Mouse (Mus musculus) MEL (cell line): ENCODE data around the gene Gm29427. TPM values are rescaled to one million over a fixed set of nuclear protein-coding genes. Genes with fewer than 3 reads are reported as not detected.

Experiments
- DNase-seq: peaks from one replicate; pipeline ENCODE4 v3.0.0; 2011; ENCODE audit warnings: low read depth, low spot score
- H3K27ac ChIP-seq: 2 replicates; pipeline ENCODE4 v1.5.1; 2012; ENCODE audit warnings: low read depth, mild to moderate bottlenecking, control low read depth, low read length, moderate library complexity; ENCODE audit not compliant: control insufficient read depth
- H3K27me3 ChIP-seq, 2 experiments: fragments of 150-350 bp in 1 of 2; sonication (generic) in 1 of 2; 2 replicates each; pipeline ENCODE4 v1.6.1; 2012; ENCODE audit warnings: low read length in 2 of 2, mild to moderate bottlenecking in 2 of 2, improper control_type of control experiment in 1 of 2, moderate library complexity in 1 of 2; ENCODE audit not compliant: insufficient read depth in 2 of 2, control insufficient read depth in 1 of 2
- H3K36me3 ChIP-seq, 2 experiments: 2 replicates each; pipeline ENCODE4 v1.6.1; 2012 to 2014; ENCODE audit warnings: low read length in 2 of 2, improper control_type of control experiment in 1 of 2, inconsistent platforms in 1 of 2, mild to moderate bottlenecking in 1 of 2; ENCODE audit not compliant: insufficient read depth in 2 of 2, control insufficient read depth in 1 of 2
- H3K4me1 ChIP-seq, 2 experiments: fragments of 150-350 bp in 1 of 2; sonication (generic) in 1 of 2; 2 replicates each; pipeline ENCODE4 v1.6.1; 2012; ENCODE audit warnings: low read length in 2 of 2, improper control_type of control experiment in 1 of 2, mild to moderate bottlenecking in 1 of 2; ENCODE audit not compliant: insufficient read depth in 2 of 2, control insufficient read depth in 1 of 2
- H3K4me3 ChIP-seq, 2 experiments: fragments of 150-350 bp in 1 of 2; sonication (generic) in 1 of 2; 2 replicates each; pipeline ENCODE4 v1.5.1; 2012; ENCODE audit warnings: low read depth in 2 of 2, low read length in 2 of 2, mild to moderate bottlenecking in 2 of 2, moderate library complexity in 2 of 2, control low read depth in 1 of 2, improper control_type of control experiment in 1 of 2; ENCODE audit not compliant: control insufficient read depth in 1 of 2, insufficient read depth in 1 of 2
- H3K79me2 ChIP-seq: 2 replicates; pipeline ENCODE4 v1.6.1; 2012; ENCODE audit warnings: mild to moderate bottlenecking, low read length, moderate library complexity; ENCODE audit not compliant: control insufficient read depth, poor library complexity, insufficient read depth
- H3K9ac ChIP-seq: 2 replicates; pipeline ENCODE4 v1.6.1; 2012; ENCODE audit warnings: low read depth, mild to moderate bottlenecking, control low read depth, low read length, moderate library complexity; ENCODE audit not compliant: control insufficient read depth, poor library complexity, severe bottlenecking
- H3K9me3 ChIP-seq: fragments of 150-350 bp; sonication (generic); replicated peaks from 2 replicates; pipeline ENCODE4 v1.6.1; 2012; ENCODE audit warnings: mild to moderate bottlenecking, low read length, improper control_type of control experiment, moderate library complexity; ENCODE audit not compliant: insufficient read depth
- CHD1 ChIP-seq: IDR thresholded peaks from 2 replicates; pipeline ENCODE4 v1.6.1; 2012; ENCODE audit warnings: low read depth, mild to moderate bottlenecking, inconsistent platforms, low read length, improper control_type of control experiment
- CHD2 ChIP-seq: IDR thresholded peaks from 2 replicates; pipeline ENCODE4 v1.6.1; 2011; ENCODE audit warnings: low read length, improper control_type of control experiment
- ELF1 ChIP-seq: IDR thresholded peaks from 2 replicates; pipeline ENCODE4 v1.6.1; 2014; ENCODE audit warnings: low read depth, mild to moderate bottlenecking, inconsistent platforms, low read length, improper control_type of control experiment, moderate library complexity
- EP300 ChIP-seq, 2 experiments: IDR thresholded peaks; 2 replicates each; pipeline ENCODE4 v1.6.1; 2011; ENCODE audit warnings: improper control_type of control experiment in 2 of 2, low read length in 2 of 2, low read depth in 1 of 2, mild to moderate bottlenecking in 1 of 2
- ETS1 ChIP-seq: IDR thresholded peaks from 2 replicates; pipeline ENCODE4 v1.6.1; 2012; ENCODE audit warnings: low read depth, mild to moderate bottlenecking, inconsistent platforms, low read length, improper control_type of control experiment, moderate library complexity
- GATA1 ChIP-seq: IDR thresholded peaks from 2 replicates; pipeline ENCODE4 v1.6.1; 2011; ENCODE audit warnings: low read depth, low read length, improper control_type of control experiment
- HCFC1 ChIP-seq: IDR thresholded peaks from 2 replicates; pipeline ENCODE4 v1.6.1; 2012; ENCODE audit warnings: low read depth, mild to moderate bottlenecking, inconsistent platforms, low read length, improper control_type of control experiment, moderate library complexity
- KAT2A ChIP-seq: conservative IDR thresholded peaks from 2 replicates; pipeline ENCODE4 v1.6.1; 2012; ENCODE audit warnings: low read depth, low read length, improper control_type of control experiment, inconsistent platforms
- MAZ ChIP-seq: IDR thresholded peaks from 2 replicates; pipeline ENCODE4 v1.6.1; 2012; ENCODE audit warnings: low read depth, mild to moderate bottlenecking, inconsistent platforms, low read length, improper control_type of control experiment
- MXI1 ChIP-seq: IDR thresholded peaks from 2 replicates; pipeline ENCODE4 v1.6.1; 2011; ENCODE audit warnings: mild to moderate bottlenecking, low read depth, low read length, improper control_type of control experiment
- MYB ChIP-seq: IDR thresholded peaks from 2 replicates; pipeline ENCODE4 v1.6.1; 2011; ENCODE audit warnings: mild to moderate bottlenecking, low read depth, low read length, improper control_type of control experiment
- MYC ChIP-seq: IDR thresholded peaks from 2 replicates; pipeline ENCODE4 v1.6.1; 2011; ENCODE audit warnings: low read depth, mild to moderate bottlenecking, low read length, improper control_type of control experiment, moderate library complexity
- NELFE ChIP-seq: IDR thresholded peaks from 2 replicates; pipeline ENCODE4 v1.6.1; 2011; ENCODE audit warnings: low read depth, low read length, improper control_type of control experiment
- POLR2A ChIP-seq, 2 experiments: IDR thresholded peaks; 2 replicates each; pipeline ENCODE4 v1.6.1; 2011 to 2012; ENCODE audit warnings: low read length in 2 of 2, mild to moderate bottlenecking in 2 of 2, control low read depth in 1 of 2, improper control_type of control experiment in 1 of 2, low read depth in 1 of 2, moderate library complexity in 1 of 2; ENCODE audit not compliant: control insufficient read depth in 1 of 2, insufficient read depth in 1 of 2, poor library complexity in 1 of 2
- POLR2AphosphoS5 ChIP-seq: IDR thresholded peaks from 2 replicates; pipeline ENCODE4 v1.6.1; 2012; ENCODE audit warnings: low read depth, borderline replicate concordance, mild to moderate bottlenecking, inconsistent platforms, low read length, moderate library complexity, mixed read lengths
- RCOR1 ChIP-seq: IDR thresholded peaks from 2 replicates; pipeline ENCODE4 v1.6.1; 2012; ENCODE audit warnings: low read depth, mild to moderate bottlenecking, inconsistent platforms, low read length, improper control_type of control experiment
- SIN3A ChIP-seq: IDR thresholded peaks from 2 replicates; pipeline ENCODE4 v1.6.1; 2012; ENCODE audit warnings: low read length, improper control_type of control experiment, inconsistent platforms
- SMC3 ChIP-seq: IDR thresholded peaks from 2 replicates; pipeline ENCODE4 v1.6.1; 2011; ENCODE audit warnings: low read depth, low read length, improper control_type of control experiment
- TAL1 ChIP-seq: IDR thresholded peaks from 2 replicates; pipeline ENCODE4 v1.6.1; 2012; ENCODE audit warnings: mild to moderate bottlenecking, inconsistent platforms, low read length, moderate library complexity, mixed read lengths
- UBTF ChIP-seq: IDR thresholded peaks from 2 replicates; pipeline ENCODE4 v1.6.1; 2012; ENCODE audit warnings: low read depth, mild to moderate bottlenecking, inconsistent platforms, low read length, improper control_type of control experiment, moderate library complexity, borderline replicate concordance; ENCODE audit not compliant: insufficient read depth
- USF1 ChIP-seq: IDR thresholded peaks from 2 replicates; pipeline ENCODE4 v1.6.1; 2014; ENCODE audit warnings: low read depth, mild to moderate bottlenecking, inconsistent platforms, low read length, improper control_type of control experiment, moderate library complexity
- USF2 ChIP-seq, 2 experiments: IDR thresholded peaks; 2 replicates each; pipeline ENCODE4 v1.6.1; 2011 to 2012; ENCODE audit warnings: improper control_type of control experiment in 2 of 2, low read length in 2 of 2, borderline replicate concordance in 1 of 2, inconsistent platforms in 1 of 2, low read depth in 1 of 2, mild to moderate bottlenecking in 1 of 2; ENCODE audit not compliant: insufficient read depth in 1 of 2
- ZC3H11A ChIP-seq: IDR thresholded peaks from 2 replicates; pipeline ENCODE4 v1.6.1; 2012; ENCODE audit warnings: low read depth, mild to moderate bottlenecking, inconsistent platforms, low read length, improper control_type of control experiment
- polyA plus RNA-seq, 2 experiments: library from polyadenylated mRNA; stranded (reverse) in 1 of 2; unstranded in 1 of 2; fragments of >175 nt in 1 of 2; fragments of >200 nt in 1 of 2; gene quantifications; 2 replicates each; pipeline versions ENCODE4 v1.2.1 to v1.2.4; 2012; ENCODE audit warnings: low replicate concordance in 2 of 2, low read depth in 1 of 2; ENCODE audit not compliant: insufficient read length in 2 of 2, insufficient read depth in 1 of 2, missing spikeins in 1 of 2
- total RNA-seq: library from RNA; depleted of rRNA; stranded (reverse); fragments of 300-350 nt; gene quantifications from 2 replicates; pipeline ENCODE4 v1.2.3, GENCODE M21; 2012

Gene Gm29427
- total and polyA plus RNA-seq, 3 experiments = not detected

DNA sequence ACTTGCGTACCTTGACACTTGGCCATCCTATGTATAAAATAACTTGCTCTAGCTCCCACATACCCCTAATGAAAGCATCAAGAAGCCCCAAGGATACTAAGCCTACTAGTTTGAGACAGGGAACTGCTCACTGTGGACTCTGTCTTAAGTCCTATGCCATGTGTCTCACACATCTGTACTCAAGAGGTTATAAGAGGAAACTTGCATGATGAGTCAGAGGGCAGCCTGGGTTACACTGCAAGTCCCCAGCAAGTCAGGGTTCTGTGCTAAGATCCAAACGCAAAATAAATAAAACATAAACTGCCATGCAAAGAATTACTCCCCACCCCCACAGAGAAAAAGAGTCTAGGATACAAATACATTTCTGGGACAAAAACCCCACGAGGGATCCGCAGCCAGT, 1.6 kb downstream of the Gm29427 start:
- DNase-seq = peak; percentile 18
- Histone ChIP-seq H3K4me1 (peaks cover 12 to 22% of the 10 kb centered on the region in 2 experiments), H3K9ac (no peak overlapping the region), H3K4me3 (no peak overlapping the region), H3K79me2 (peaks cover 30% of the 10 kb centered on the region), H3K27ac (no peak overlapping the region), H3K9me3 (no peaks in the 10 kb centered on the region), H3K27me3 (no peaks in the 10 kb centered on the region), H3K36me3 (peaks cover 3 to 19% of the 10 kb centered on the region in 2 experiments; a peak in 3 of 4 replicates)
- TF ChIP-seq MXI1 = no peak
- TF ChIP-seq ELF1 = no peak
- no peak for TF ChIP-seq POLR2A (IDR thresholded peaks at IDR 0.05; ENCODE audit: control insufficient read depth in 1 of 2, insufficient read depth in 1 of 2, low read depth in 1 of 2, low read length in 2 of 2, poor library complexity in 1 of 2)
- TF ChIP-seq USF1 = no peak
- TF ChIP-seq CHD2 = no peak
- no peak for TF ChIP-seq SMC3
- no peak for TF ChIP-seq ZC3H11A
- no peak for TF ChIP-seq UBTF
- TF ChIP-seq EP300 (IDR thresholded peaks at IDR 0.05; ENCODE audit: low read depth in 1 of 2, low read length in 2 of 2) = no peak
- no peak for TF ChIP-seq USF2 (IDR thresholded peaks at IDR 0.05; ENCODE audit: borderline replicate concordance in 1 of 2, insufficient read depth in 1 of 2, low read depth in 1 of 2, low read length in 2 of 2)
- TF ChIP-seq POLR2AphosphoS5 = no peak
- no peak for TF ChIP-seq CHD1
- TF ChIP-seq MAZ = no peak
- TF ChIP-seq RCOR1 = no peak

DNA sequence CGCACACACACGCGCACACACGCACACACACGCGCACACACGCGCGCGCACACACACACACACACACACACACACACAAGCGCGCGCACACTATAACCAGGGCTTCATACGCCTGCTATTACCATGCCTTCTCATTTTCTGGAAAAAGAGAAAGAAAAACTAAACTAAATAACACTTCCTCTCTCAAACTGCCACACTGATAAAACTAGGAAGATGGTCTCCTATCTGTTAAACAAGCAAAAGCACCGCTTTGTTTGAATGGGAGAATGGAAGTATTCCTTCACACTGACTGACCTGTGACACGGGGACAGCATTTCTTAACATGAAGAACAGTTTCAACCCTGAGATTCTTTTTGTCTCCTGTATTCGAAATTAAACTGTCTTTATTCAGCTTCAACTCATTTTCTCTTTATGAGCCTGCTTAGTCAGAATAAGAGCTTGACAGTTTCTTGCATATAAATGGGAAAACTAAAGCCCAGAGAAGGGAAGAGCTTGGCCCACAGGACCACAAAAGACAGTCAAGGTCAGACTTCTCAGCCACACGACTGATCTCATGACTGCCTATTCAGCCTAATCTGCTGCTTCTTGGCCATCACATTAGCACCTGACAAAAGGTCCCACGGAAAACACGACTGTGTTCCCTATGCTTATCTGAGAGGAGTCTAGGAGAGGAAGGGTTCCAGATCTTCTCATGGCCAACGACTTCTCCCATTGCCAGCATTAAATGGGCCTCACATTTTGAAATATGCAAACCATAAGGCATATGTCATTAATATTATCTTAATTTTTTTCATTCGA, 5.1 kb downstream of the Gm29427 start:
- H3K4me1 ChIP-seq = peaks cover 12 to 13% of the 10 kb centered on the region in 2 experiments
- no peak overlapping the region for H3K9ac ChIP-seq
- no peaks in the 10 kb centered on the region for H3K27me3 ChIP-seq
- H3K4me3 ChIP-seq = peak overlapping the region in 1 of 2 experiments; percentile 11; a peak in 1 of 4 replicates
- H3K27ac ChIP-seq = peak overlapping the region; percentile 3; the same call in 1 of the 2 replicates
- H3K36me3 ChIP-seq = peaks cover 3 to 9% of the 10 kb centered on the region in 2 experiments
- H3K79me2 ChIP-seq = 0 out of 2 replicates have a peak, but pooled peaks cover 2% of the 10 kb centered on the region
- no peaks in the 10 kb centered on the region for H3K9me3 ChIP-seq
- peak; percentile 37 for DNase-seq
- TF ChIP-seq ETS1 (peak; percentile 58; the same call in 1 of the 2 replicates), TAL1 (no peak), MYC (no peak), GATA1 (peak; percentile 31; the same call in 1 of the 2 replicates), SIN3A (0 out of 2 replicates have a peak, but pooled peaks have one; percentile 45), HCFC1 (no peak), MYB (peak; percentile 61), KAT2A (no peak), NELFE (no peak), EP300 (IDR thresholded peaks at IDR 0.05; ENCODE audit: low read depth in 1 of 2, low read length in 2 of 2) (peak; percentile 35 to 74; a peak in 3 of 4 replicates)
